Mouse (Mus musculus): ENCODE results near the gene Lgals9.

Gene Lgals9

GRCm38 (mm10) chr11:78984483-78985177, at the start of gene Lgals9:
TSS of gene Lgals9 (minus strand) at chr11:78984946.
- in situ Hi-C loops (cut with MboI; ENCODE audit: low sequenced_read_pairs) = no loop called here

DNA sequence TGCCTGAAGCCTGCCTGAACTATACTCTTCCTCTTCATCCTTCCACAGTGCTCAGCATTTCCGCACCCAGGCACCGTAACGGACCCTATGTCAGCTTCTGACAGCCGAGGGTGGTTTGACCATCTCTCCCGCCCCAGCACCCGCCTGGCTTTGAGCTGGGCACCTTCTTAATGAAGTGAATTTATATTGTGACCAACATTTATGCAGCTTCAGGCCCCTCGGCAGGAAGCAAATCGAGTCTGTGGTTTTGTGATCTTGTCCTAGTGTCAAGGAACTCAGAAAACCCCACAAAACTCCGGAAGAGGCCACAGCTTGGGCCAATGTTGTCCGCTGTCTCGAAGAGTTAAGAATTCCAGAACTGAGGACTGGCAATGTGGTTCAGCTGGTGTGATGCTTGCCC, 48.9 kb upstream of the Lgals9 start:
- in situ Hi-C loops (cut with MboI; ENCODE audit: low sequenced_read_pairs) = loop anchor here (5.0 to 10.0 kb wide), 2 partner anchors 179 to 261 kb away; partner anchors contain the start of gene Gm9964

DNA sequence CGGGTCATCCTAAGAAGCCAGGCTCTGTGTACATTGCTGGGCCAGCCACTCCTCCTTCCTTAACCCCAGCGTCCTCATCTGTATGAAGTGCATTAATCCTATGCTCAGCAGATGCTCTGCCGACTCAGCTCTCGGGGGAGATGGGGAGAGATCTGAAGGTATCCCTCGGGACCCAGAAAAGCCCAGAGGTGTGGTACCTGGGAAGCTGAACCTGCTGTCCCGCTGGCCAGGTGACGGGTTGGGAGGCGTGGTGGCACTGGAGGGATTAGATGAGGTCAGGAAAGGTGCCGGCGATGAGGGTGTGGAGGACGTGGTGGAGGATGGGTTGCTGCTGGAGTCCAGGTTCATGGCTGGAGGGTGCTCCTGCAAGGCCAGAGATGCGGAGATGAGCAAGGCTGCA, 48.3 kb upstream of the Lgals9 start:
- in situ Hi-C loops (cut with MboI; ENCODE audit: low sequenced_read_pairs) = loop anchor here (5.0 to 10.0 kb wide), 2 partner anchors 179 to 262 kb away; partner anchors contain the start of gene Gm9964

DNA sequence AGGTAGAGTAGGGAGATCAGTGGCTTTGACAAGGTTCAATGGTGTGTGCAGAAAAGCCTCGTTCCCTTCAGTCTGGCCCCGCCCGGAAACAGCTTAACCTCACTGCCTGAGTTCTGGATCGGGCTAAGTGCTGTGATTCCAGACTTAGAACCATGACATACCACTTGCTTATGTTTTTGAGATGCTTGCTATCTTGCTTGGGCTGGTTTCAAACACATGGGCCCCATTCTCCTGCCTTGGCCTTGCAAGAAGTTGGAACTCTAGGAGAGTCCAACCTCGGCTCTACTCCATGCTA, 46.7 kb upstream of the Lgals9 start:
- in situ Hi-C loops (cut with MboI; ENCODE audit: low sequenced_read_pairs) = loop anchor here (5.0 to 10.0 kb wide), 2 partner anchors 181 to 263 kb away; partner anchors contain the start of gene Gm9964

DNA sequence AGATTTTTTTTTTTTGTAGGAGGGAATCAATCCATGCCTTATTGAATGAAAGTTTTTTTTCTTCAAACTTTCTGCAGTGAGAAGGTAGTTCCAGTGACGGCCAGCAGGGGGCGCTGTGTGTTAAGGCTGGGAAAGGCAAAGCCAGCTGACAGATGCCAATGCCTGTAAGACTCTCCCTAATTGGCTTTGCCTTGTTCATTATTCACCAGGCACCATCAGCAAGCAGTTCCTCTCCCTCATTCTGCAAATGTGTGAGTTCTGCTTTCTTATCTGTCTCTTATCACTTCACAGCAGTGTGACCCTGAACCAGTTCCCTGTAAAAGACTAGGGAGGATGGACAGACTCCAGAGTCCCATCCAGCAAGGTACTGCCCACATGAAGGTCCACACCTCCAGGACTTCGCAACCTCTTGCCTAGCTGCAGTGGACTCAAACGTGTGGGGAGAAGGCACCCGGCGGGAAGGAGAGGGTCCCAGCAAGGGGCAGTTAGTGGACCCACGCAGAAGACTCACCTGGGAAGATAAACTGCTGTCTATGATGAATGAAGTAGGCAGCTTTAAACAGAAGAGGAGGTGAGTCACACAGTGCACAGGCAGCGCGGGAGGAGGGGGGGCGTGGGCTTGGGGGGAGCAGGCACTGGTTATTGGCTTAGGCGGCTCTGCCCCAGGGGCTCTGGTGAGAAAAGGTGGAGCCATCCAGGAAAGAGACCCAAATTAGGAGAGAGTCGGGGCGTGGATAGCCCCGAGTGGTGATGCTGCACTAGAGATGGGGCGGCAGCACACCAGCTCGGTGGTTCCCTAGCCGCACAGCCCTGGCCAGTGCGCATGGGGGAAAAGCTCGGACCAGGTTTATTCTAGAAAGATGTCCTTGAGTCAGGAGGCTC, 46.1 kb upstream of the Lgals9 start:
- in situ Hi-C loops (cut with MboI; ENCODE audit: low sequenced_read_pairs) = loop anchor here (5.0 to 10.0 kb wide), 2 partner anchors 181 to 264 kb away; partner anchors contain the start of gene Gm9964

DNA sequence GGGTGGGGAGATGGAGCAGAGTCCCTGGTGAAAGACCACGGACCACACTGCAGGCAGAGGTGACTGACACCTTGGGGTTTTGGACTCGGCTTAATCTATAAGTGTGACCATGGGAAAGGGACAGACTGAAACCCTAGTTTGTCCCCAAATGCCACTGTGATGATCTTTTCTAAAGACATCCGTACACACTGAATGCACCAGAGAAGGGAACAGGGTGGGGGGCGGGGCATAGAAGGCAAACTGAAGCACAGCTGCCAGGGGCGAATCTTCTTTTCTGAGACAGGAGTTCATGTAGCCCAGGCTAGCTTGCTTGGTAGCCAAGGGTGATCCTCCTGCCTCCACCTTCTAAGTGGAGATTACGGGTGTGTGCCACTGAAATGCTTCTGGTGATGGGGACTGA, 39.0 kb upstream of the Lgals9 start:
- in situ Hi-C loops (cut with MboI; ENCODE audit: low sequenced_read_pairs) = no loop called here

DNA sequence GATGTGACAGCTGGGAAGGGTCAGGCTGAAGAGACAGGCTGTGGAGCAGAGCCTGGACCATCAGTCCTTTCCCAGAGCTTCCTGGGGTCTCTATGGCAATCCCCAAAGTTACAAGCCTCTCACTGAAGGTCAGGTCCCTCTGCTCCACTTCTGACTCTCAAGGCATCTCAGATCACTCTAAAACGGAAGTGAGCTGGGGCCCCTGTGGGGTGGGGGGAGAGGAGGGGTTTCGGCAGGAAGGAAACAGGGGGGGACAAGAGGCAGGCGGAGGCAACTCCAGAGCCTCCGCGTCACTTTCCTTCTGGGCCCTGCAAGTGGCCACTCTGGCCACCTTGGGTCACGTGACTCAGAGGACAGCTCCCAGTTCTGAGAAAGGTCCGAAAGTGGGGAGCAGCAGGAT, 38.6 kb upstream of the Lgals9 start:
- in situ Hi-C loops (cut with MboI; ENCODE audit: low sequenced_read_pairs) = no loop called here

DNA sequence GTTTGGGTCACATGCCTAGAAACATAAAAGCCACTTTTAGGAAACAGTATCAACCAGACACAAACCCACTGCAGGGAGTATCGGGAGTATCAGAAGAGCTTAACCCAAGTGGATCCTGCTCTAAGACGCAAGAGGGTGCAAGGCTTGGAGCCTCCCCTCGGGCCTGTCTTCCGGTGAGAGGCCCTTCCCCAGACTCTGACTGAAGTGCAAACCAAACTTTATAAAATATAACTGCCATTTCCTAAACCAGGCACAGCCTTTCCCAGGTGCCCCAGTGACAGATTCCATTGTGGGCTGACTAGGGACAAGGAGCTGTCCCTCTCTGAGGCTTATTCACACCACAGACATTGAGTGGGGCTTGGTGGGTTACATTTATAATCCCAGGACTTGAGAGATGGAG, 38.1 kb upstream of the Lgals9 start:
- in situ Hi-C loops (cut with MboI; ENCODE audit: low sequenced_read_pairs) = no loop called here

DNA sequence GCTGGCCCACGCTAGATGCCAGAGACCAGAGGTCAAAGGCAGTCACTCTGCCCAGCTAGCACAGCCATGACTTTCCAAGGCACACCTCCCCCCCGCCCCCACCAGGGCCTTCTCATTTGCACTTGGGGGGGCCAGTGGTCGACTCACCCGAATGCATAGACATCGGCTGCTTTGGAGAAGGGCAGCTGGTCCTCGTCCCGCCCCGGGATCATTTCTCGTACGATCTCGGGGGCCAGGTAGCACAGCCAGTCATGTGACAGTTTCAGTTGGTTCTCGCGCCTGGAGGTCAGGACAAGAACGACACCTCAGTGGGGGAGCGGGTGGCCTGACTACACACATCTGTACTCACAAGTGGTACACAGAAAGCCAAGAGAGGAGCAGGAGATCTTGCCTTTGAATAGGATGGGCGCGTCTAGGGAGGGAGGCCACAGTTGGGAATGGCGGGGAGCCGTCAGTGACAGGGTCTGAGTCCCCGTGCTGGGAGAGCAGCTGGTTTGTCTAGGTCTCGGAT, 35.8 kb upstream of the Lgals9 start:
- in situ Hi-C loops (cut with MboI; ENCODE audit: low sequenced_read_pairs) = no loop called here

- in situ Hi-C loops (cut with MboI; ENCODE audit: low sequenced_read_pairs) = no loop called here
These were observed 35.2 kb upstream of the Lgals9 start for GRCm38 (mm10) chr11:79019839-79020534.

GRCm38 (mm10) chr11:79018954-79019704, 34.4 kb upstream of the Lgals9 start:
- in situ Hi-C loops (cut with MboI; ENCODE audit: low sequenced_read_pairs) = no loop called here

- in situ Hi-C loops (cut with MboI; ENCODE audit: low sequenced_read_pairs) = no loop called here
These were observed 32.4 kb upstream of the Lgals9 start for GRCm38 (mm10) chr11:79017161-79017606.

DNA sequence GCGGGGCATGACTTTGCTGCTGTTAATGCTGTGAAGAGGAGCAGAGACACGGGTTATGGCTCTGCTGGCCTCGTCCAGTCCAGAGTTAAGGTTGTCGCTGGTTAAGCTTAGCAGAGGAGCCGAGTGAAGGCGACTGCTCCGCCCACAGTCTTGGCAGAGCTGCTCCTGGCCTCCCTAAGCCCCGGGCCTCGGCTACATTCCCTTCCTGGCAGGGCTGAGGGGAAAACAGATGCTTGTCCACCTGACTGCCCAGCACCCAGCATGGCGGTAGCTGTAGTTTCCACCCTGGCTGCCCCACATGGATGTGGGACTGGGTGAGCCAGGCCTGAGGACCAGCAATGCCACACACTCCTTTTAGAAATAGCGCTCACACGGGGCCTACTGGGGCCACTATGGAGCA, 31.5 kb upstream of the Lgals9 start:
- in situ Hi-C loops (cut with MboI; ENCODE audit: low sequenced_read_pairs) = no loop called here

DNA sequence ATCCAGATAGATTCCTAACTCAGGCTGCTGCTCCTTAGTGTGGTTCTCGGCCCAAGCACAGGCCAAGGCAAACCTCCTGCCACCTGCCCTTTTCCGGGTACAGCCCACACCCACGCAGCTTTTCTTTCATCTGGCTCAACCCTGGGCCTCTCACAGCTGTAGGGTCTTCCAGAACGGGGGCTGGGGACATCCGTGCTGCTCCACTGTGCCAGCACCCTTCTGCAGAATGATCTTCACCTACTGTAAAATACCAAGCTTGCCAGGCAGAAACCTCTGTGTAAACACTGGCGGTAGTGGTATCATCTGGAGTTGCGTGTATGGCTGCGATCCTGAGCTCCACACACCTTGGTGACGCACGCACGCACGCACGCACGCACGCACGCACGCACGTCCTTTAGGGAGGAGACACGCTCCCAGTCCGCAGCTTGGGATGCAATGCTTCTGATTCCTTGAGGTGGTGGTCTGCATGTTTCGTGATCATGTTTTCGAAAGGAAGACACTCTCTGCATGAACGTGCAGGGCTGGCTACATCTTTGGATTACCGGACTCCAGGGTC, 31.0 kb upstream of the Lgals9 start:
- in situ Hi-C loops (cut with MboI; ENCODE audit: low sequenced_read_pairs) = no loop called here

DNA sequence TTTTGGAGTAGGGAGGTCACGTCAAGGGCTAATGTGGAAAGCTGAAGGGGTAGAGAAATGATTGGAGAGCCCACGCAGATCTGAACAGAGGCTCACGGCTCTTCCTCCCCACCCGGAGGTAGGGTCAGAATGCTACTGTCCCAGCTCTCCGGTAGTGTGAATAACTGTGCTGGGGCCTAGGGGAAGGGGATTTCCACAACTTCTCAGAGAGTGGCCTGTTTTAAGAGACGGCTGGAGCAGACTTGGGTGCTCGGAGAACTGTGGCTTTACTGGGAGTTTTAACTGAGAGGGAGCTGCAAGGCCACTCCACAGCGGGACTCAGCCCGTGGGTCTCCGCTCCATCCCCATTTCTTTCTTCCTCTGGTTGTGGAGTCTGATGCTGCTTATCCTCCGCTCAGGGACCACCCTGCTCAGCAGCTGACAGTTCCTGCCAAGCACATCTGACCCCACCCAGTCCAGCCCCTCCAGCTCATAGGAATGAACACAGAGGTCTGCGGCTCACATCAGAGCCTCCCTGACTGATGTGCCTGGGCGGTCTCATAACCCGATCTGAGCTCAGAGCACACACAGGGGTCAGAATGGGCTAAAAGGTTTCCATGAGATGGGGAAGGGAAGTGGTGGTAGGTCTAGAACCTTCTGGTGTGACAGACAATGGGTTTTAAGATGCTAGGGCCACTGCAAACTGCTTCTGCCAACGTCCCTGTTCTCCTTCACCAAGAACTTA, 30.0 kb upstream of the Lgals9 start:
- in situ Hi-C loops (cut with MboI; ENCODE audit: low sequenced_read_pairs) = no loop called here

- in situ Hi-C loops (cut with MboI; ENCODE audit: low sequenced_read_pairs) = no loop called here
These were observed 29.1 kb upstream of the Lgals9 start for GRCm38 (mm10) chr11:79013806-79014205.

DNA sequence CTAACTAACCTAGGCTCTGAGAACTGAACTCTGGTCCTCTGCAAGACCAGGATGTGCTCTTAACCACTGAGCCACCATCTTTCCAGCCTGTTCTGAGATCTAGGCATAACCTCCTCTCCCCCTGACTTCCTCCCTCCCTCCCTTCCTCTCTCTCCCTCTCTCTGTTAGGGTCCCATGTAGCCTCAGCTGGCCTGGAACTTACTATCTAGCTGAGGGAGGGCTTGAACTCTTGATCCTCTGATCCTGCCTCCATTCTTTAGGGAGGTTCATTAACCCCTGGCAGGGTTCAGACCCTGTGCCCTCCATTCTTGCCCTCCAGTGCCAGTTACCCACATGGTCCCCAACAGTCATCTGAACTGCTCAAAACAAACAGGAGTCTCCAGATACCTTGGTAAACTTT, 28.3 kb upstream of the Lgals9 start:
- in situ Hi-C loops (cut with MboI; ENCODE audit: low sequenced_read_pairs) = no loop called here

DNA sequence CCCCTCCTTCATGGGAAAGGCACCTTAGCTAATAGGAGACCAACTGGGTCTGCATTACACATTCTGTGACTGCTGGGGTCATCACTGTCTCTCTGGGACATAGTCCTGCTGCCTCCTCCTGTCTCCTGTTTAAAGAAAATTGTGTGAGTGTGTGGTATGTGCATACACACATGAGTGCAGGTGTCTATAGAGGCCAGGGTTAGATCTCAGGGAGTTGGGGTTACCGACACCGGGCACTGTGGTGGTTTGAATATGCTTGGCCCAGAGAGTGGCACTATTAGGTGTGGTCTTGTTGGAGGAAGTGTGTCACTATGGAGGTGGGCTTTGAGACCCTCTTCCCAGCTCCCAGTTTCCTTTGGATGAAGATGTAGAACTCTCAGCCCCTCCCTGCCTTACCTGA, 27.8 kb upstream of the Lgals9 start:
- in situ Hi-C loops (cut with MboI; ENCODE audit: low sequenced_read_pairs) = no loop called here

DNA sequence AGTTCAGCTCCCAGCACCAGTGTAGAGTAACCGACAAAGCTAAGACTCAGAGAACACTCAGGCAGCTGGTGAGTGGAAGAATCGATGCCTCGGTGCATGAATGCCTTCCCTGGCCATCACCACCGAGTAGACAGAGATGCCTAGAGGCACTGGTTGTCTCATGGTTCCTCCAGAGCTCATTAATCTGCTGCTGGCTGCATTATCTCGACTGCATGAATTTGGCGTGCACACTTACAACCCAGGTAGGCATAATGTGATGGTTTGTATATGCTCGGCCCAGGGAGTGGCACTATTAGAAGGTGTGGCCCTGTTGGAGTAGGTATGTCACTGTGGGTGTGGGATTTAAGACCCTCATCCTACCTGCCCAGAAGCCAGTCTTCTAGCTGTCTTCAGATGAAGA, 24.1 kb upstream of the Lgals9 start:
- in situ Hi-C loops (cut with MboI; ENCODE audit: low sequenced_read_pairs) = no loop called here
